Mouse (Mus musculus) right cerebral cortex, postnatal 36 days (tissue): ENCODE measurements around the gene Gm5617.
A peak's percentile ranks its signal among the peaks of the same experiment; 100 is the strongest.
"Not testable (repeated sequence)": the region's sequence is repeated elsewhere in the genome, so short reads cannot be mapped to it uniquely, and the experiment has no call there.

Experiments used
- DNase-seq, 2 experiments: peaks; one replicate each; pipeline ENCODE4 v3.0.0; 2022; ENCODE audit warnings: low spot score in 2 of 2, mixed read lengths in 1 of 2

Gene Gm5617

GRCm38 (mm10) chr9:48494817-48495547 lies at the start of gene Gm5617, which contains the start of gene Rbm7:
Gene Gm5617, plus strand, starts transcription at chr9:48495442.
Gene Rbm7, minus strand, starts transcription at chr9:48495299.
- DNase-seq = peak; percentile 92 to 93

- no peak for DNase-seq
Observed at GRCm38 (mm10) chr9:48447783-48448209, 47.4 kb upstream of the Gm5617 start.

GRCm38 (mm10) chr9:48450066-48450465 lies 45.2 kb upstream of the Gm5617 start:
- no peak for DNase-seq

- DNase-seq = no peak
Observed at GRCm38 (mm10) chr9:48455961-48456360, 39.3 kb upstream of the Gm5617 start.

- no peak for DNase-seq
Observed at GRCm38 (mm10) chr9:48458879-48459278, 36.4 kb upstream of the Gm5617 start.

- no peak for DNase-seq
Observed at GRCm38 (mm10) chr9:48459391-48459790, 35.9 kb upstream of the Gm5617 start.

GRCm38 (mm10) chr9:48460720-48461119 lies 34.5 kb upstream of the Gm5617 start:
- DNase-seq = no peak

GRCm38 (mm10) chr9:48461545-48461944 lies 33.7 kb upstream of the Gm5617 start:
- DNase-seq = no peak

- DNase-seq = no peak
Observed at GRCm38 (mm10) chr9:48465671-48466070, 29.6 kb upstream of the Gm5617 start.

- DNase-seq = no peak
Observed at GRCm38 (mm10) chr9:48466804-48467203, 28.4 kb upstream of the Gm5617 start.

- not testable (repeated sequence) for DNase-seq
Observed at GRCm38 (mm10) chr9:48467471-48467870, 27.8 kb upstream of the Gm5617 start.

GRCm38 (mm10) chr9:48472441-48473025 lies 22.7 kb upstream of the Gm5617 start:
- DNase-seq = peak in 1 of 2 experiments; percentile 48

- DNase-seq = no peak
Observed at GRCm38 (mm10) chr9:48473131-48473530, 22.1 kb upstream of the Gm5617 start.

GRCm38 (mm10) chr9:48474367-48474766 lies 20.9 kb upstream of the Gm5617 start:
- DNase-seq = no peak

- DNase-seq = no peak
Observed at GRCm38 (mm10) chr9:48476236-48477165, 18.7 kb upstream of the Gm5617 start.

- no peak for DNase-seq
Observed at GRCm38 (mm10) chr9:48478808-48479207, 16.4 kb upstream of the Gm5617 start.

- no peak for DNase-seq
Observed at GRCm38 (mm10) chr9:48479838-48480410, 15.3 kb upstream of the Gm5617 start.

GRCm38 (mm10) chr9:48480411-48481213 lies 14.6 kb upstream of the Gm5617 start, which contains the start of gene Rexo2:
Gene Rexo2, minus strand, starts transcription at chr9:48480623.
- DNase-seq = peak; percentile 93 to 94

- no peak for DNase-seq
Observed at GRCm38 (mm10) chr9:48481214-48482134, 13.8 kb upstream of the Gm5617 start.

- DNase-seq = no peak
Observed at GRCm38 (mm10) chr9:48495548-48495932, 298 bp downstream of the Gm5617 start.
